Mouse (Mus musculus): Measurements from ENCODE around the gene Itgal. TPM values are rescaled to one million over a fixed set of nuclear protein-coding genes. Genes with fewer than 3 reads are reported as not detected.

The Itgal gene
- polyA plus RNA-seq, 1 experiment = 3.4 TPM

- no peak for DNase-seq (ENCODE audit: low read depth)
Observed at GRCm38 (mm10) chr7:127278311-127278710, 17.7 kb upstream of the Itgal start.

- no peak for DNase-seq (ENCODE audit: low read depth)
Observed at GRCm38 (mm10) chr7:127280092-127280491, 16.0 kb upstream of the Itgal start.

- no peak for DNase-seq (ENCODE audit: low read depth)
Observed at GRCm38 (mm10) chr7:127281114-127281513, 14.9 kb upstream of the Itgal start.

- DNase-seq (ENCODE audit: low read depth) = no peak
Observed at GRCm38 (mm10) chr7:127282190-127282589, 13.9 kb upstream of the Itgal start.

GRCm38 (mm10) chr7:127285154-127285553 lies 10.9 kb upstream of the Itgal start:
- no peak for DNase-seq (ENCODE audit: low read depth)

- no peak for DNase-seq (ENCODE audit: low read depth)
Observed at GRCm38 (mm10) chr7:127287940-127288339, 8.1 kb upstream of the Itgal start.

GRCm38 (mm10) chr7:127289306-127289705 lies 6.8 kb upstream of the Itgal start:
- no peak for DNase-seq (ENCODE audit: low read depth)

GRCm38 (mm10) chr7:127290142-127290541 lies 5.9 kb upstream of the Itgal start:
- DNase-seq (ENCODE audit: low read depth) = no peak

GRCm38 (mm10) chr7:127296786-127297555 lies 911 bp downstream of the Itgal start:
- DNase-seq (ENCODE audit: low read depth) = no peak

GRCm38 (mm10) chr7:127297586-127298193 lies 1.6 kb downstream of the Itgal start:
- no peak for DNase-seq (ENCODE audit: low read depth)

GRCm38 (mm10) chr7:127308431-127308830 lies 12.4 kb downstream of the Itgal start:
- no peak for DNase-seq (ENCODE audit: low read depth)

- peak; percentile 16 for DNase-seq (ENCODE audit: low read depth)
Observed at GRCm38 (mm10) chr7:127308887-127309286, 12.8 kb downstream of the Itgal start.

- DNase-seq (ENCODE audit: low read depth) = no peak
Observed at GRCm38 (mm10) chr7:127309951-127310350, 13.9 kb downstream of the Itgal start.

GRCm38 (mm10) chr7:127313912-127314311 lies 17.9 kb downstream of the Itgal start:
- DNase-seq (ENCODE audit: low read depth) = no peak

- DNase-seq (ENCODE audit: low read depth) = no peak
Observed at GRCm38 (mm10) chr7:127321106-127321505, 25.0 kb downstream of the Itgal start.

- no peak for DNase-seq (ENCODE audit: low read depth)
Observed at GRCm38 (mm10) chr7:127322085-127322484, 26.0 kb downstream of the Itgal start.

- DNase-seq (ENCODE audit: low read depth) = no peak
Observed at GRCm38 (mm10) chr7:127324944-127325343, 28.9 kb downstream of the Itgal start.

- no peak for DNase-seq (ENCODE audit: low read depth)
Observed at GRCm38 (mm10) chr7:127325550-127325949, 29.5 kb downstream of the Itgal start.

- no peak for DNase-seq (ENCODE audit: low read depth)
Observed at GRCm38 (mm10) chr7:127326685-127327084, 30.6 kb downstream of the Itgal start.

- DNase-seq (ENCODE audit: low read depth) = no peak
Observed at GRCm38 (mm10) chr7:127333240-127333639, 37.2 kb downstream of the Itgal start.

- DNase-seq (ENCODE audit: low read depth) = no peak
Observed at GRCm38 (mm10) chr7:127335604-127336003, 39.5 kb downstream of the Itgal start.

- no peak for DNase-seq (ENCODE audit: low read depth)
Observed at GRCm38 (mm10) chr7:127337636-127338035, 41.6 kb downstream of the Itgal start.

- no peak for DNase-seq (ENCODE audit: low read depth)
Observed at GRCm38 (mm10) chr7:127341356-127341755, 45.3 kb downstream of the Itgal start.

Measured in gonadal fat pad, adult 2 months (tissue).